15 mouse cellular contexts compared by ENCODE assay signal in the genomic region with DNA sequence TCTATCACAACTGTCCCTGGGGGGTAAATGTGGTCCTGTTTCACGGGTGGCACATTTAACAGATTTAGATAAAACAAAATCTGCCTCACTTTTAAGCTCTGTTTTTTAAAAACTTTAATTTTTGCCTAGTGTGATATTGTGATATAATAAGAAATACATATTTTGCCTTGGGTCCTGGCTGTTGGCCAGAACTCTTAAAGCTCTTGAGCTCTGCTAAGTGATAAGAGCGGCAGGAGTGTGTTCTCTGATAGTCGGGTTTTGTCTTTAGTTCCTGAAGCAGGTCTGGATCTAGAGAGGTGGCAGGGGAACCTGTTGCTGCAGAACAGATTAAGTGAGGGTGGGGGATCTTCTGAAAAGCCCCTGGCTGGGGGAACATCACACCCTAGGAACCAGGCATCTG.
"Had no signal": no experiment of that assay in that cellular context is flagged by ENCODE, and none has a peak within 500 bp of the region (broad histone marks: within the 10 kb centered on the region; RNA-seq: fewer than 3 reads in every experiment).

No protein-coding gene starts in this region.

- H3K4me1 ChIP-seq: limb, embryonic 12.5 days; liver, embryonic 13.5 days; midbrain, embryonic 13.5 days; stomach, embryonic 15.5 days had no signal

- H3K9ac ChIP-seq: limb, embryonic 12.5 days; liver, embryonic 13.5 days; liver, postnatal 0 days; midbrain, embryonic 13.5 days; stomach, embryonic 15.5 days had no signal

- H3K36me3 ChIP-seq: limb, embryonic 12.5 days; liver, embryonic 13.5 days; midbrain, embryonic 13.5 days; stomach, embryonic 15.5 days had no signal

- H3K27me3 ChIP-seq: limb, embryonic 12.5 days; liver, embryonic 13.5 days; midbrain, embryonic 13.5 days; stomach, embryonic 15.5 days had no signal

- H3K4me2 ChIP-seq: limb, embryonic 12.5 days; liver, embryonic 13.5 days; midbrain, embryonic 13.5 days; stomach, embryonic 15.5 days had no signal

- H3K27ac ChIP-seq: limb, embryonic 12.5 days; liver, embryonic 13.5 days; macrophage; midbrain, embryonic 13.5 days; stomach, embryonic 15.5 days had no signal

- ATAC-seq: hindbrain, embryonic 16.5 days; inflammation-experienced regulatory T-cells, adult 6 months; intestine, postnatal 0 days; liver, postnatal 0 days; midbrain, embryonic 13.5 days had no signal

- DNase-seq: kidney, adult 8-10 months; kidney, postnatal 25 days; liver; liver, embryonic 13.5 days; liver, postnatal 0 days; spleen, adult 18-20 months; thymus, adult 2 months; thymus, postnatal 36 days had no signal

- H3K4me3 ChIP-seq: limb, embryonic 12.5 days; liver, embryonic 13.5 days; midbrain, embryonic 13.5 days; stomach, embryonic 15.5 days had no signal

- H3K9me3 ChIP-seq: liver, embryonic 13.5 days; midbrain, embryonic 13.5 days; stomach, embryonic 15.5 days had no signal
